Mouse (Mus musculus) right cerebral cortex, adult 18-20 months (tissue): ENCODE data around the gene Rabggta.

Experiments
- DNase-seq: peaks from one replicate; pipeline ENCODE4 v3.0.0; 2022; ENCODE audit warnings: mixed read lengths

The Rabggta gene

GRCm38 (mm10) chr14:55721700-55722437 is at the start of gene Rabggta:
Gene Rabggta (minus strand): TSS chr14:55722263.
- peak; percentile 93 for DNase-seq

GRCm38 (mm10) chr14:55769087-55769703 is 47.1 kb upstream of the Rabggta start:
- no peak for DNase-seq

- no peak for DNase-seq
Observed at GRCm38 (mm10) chr14:55768555-55768954, 46.5 kb upstream of the Rabggta start.

DNA sequence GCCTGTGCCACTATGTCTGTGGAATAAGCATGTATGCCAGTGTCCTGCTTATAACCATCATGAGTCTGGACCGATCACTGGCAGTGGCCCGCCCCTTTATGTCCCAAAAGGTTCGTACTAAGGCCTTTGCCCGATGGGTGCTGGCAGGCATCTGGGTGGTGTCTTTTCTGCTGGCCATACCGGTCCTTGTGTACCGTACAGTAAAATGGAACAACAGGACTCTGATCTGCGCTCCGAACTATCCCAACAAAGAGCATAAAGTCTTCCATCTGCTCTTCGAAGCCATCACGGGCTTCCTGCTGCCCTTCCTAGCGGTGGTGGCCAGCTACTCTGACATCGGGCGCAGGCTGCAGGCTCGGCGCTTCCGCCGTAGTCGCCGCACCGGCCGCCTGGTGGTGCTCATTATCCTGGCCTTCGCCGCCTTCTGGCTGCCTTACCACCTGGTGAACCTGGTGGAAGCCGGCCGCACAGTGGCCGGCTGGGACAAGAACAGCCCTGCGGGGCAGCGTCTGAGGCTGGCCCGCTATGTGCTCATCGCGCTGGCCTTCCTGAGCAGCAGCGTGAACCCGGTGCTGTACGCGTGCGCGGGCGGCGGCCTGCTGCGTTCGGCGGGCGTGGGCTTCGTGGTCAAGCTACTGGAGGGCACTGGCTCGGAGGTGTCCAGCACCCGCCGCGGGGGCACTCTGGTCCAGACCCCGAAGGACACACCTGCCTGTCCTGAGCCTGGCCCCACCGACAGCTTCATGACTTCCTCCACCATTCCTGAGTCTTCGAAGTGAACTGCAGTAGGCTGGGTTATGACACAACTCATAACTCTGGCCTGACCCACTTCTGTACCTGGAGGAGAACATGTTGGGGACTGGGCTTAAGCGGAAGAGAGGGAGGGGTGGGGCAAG is 45.7 kb upstream of the Rabggta start:
- no peak for DNase-seq

GRCm38 (mm10) chr14:55765696-55766095 is 43.6 kb upstream of the Rabggta start, which contains the start of gene Ltb4r1:
Gene Ltb4r1 (plus strand): TSS chr14:55765962.
- no peak for DNase-seq

DNA sequence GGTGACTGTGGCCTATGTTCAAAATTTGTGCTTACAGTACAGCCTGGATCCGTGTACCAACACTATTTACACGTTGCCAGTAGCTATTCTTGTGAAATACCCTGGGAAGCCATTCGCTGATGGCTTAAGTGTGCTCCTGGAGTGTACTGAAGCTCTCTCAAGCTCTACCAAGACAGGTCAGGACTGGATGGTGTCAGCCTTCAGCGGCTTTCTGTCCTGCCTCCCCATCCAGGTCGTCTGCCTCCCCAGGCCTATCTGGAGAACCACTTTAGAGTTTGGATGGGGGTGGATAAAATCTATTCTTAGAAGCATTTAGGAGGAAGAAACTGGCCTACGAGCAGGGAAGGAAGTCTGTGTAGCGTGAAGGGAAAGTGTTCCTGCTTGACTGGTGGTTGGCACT is 41.1 kb upstream of the Rabggta start:
- DNase-seq: no peak

DNA sequence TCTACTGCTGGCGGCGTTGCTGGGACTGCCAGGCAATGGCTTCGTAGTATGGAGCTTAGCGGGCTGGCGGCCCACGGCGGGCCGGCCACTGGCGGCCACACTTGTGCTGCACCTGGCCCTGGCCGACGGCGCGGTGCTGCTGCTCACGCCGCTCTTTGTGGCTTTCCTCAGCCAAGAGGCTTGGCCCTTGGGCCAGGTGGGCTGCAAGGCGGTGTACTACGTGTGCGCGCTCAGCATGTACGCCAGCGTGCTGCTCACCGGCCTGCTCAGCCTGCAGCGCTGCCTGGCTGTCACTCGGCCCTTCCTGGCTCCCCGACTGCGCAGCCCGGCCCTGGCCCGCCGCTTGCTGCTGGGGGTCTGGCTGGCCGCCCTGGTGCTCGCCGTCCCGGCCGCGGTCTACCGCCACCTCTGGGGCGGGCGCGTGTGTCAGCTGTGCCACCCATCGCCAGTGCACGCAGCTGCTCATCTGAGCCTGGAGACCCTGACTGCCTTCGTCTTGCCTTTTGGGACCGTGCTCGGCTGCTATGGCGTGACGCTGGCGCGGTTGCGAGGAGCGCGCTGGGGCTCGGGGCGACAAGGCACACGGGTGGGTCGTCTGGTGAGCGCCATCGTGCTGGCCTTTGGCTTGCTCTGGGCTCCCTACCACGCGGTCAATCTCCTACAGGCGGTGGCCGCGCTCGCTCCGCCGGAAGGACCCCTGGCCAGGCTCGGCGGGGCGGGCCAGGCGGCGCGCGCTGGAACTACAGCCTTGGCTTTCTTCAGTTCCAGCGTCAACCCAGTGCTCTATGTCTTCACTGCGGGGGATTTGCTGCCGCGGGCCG is 40.1 kb upstream of the Rabggta start:
- peak; percentile 23 for DNase-seq

DNA sequence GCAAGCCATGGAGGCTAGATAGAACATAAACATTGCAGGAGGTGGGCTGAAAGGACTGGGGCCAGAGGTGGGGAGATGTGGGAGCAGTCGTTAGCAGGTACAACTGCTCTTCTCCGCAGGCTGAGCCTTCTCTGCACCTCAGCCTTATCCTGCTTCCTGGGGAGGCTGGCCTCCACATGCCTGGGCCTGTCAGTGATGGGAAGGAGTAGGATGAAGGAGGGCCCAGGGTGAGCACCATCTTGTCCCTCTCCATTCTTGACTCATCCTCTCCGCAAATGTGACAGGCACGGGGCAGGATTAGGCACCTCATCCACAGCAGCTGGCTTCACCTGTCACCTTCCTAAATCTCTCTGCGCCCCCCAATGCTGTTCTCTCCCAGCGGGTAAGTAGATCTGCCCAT is 39.1 kb upstream of the Rabggta start, which contains the start of gene Ltb4r2:
TSS of gene Ltb4r2 (plus strand) at position 266 of the 400 bp plus-strand sequence.
- no peak for DNase-seq

DNA sequence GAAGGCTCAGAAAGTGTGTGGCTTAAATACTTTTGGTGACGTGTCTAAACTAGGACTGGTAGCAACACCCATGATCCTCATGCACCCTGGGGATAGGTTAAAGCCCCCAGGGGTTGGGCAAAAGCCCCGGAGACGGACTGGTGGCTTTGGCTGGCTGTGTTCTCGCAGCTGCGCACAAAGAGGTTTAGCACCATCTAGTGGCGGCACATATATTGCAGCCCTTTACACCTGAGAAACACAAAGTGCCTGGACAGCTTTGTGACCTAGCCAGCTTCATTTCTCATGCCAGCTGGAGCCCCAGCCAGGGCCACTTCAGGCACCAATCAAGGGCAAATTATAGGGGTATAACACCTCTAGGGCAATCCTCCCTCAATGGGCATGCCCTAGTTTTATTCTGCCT is 38.1 kb upstream of the Rabggta start:
- peak; percentile 78 for DNase-seq

- peak; percentile 30 for DNase-seq
Observed at GRCm38 (mm10) chr14:55758363-55758784, 36.3 kb upstream of the Rabggta start, which contains the start of gene Cideb. Gene Cideb (minus strand): TSS chr14:55758458.

DNA sequence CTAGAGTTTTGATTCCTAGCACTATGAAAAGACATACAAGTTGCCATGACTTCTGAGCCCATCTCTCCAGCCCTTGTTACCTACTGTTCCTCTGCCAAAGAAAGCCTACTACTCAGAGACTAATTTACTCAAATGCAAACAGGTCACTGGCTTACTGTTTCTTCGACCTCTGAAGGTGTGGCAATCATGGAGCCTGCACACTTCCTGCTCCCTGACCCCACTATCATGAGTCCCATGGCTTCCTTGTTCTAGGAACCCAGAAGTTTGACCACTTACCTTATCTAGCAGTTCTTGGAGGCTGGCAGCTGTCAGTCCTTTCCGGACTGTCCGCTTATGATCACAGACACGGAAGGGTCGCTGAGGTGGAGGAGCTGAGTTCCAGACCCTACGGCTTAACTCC is 35.5 kb upstream of the Rabggta start:
- no peak for DNase-seq

DNA sequence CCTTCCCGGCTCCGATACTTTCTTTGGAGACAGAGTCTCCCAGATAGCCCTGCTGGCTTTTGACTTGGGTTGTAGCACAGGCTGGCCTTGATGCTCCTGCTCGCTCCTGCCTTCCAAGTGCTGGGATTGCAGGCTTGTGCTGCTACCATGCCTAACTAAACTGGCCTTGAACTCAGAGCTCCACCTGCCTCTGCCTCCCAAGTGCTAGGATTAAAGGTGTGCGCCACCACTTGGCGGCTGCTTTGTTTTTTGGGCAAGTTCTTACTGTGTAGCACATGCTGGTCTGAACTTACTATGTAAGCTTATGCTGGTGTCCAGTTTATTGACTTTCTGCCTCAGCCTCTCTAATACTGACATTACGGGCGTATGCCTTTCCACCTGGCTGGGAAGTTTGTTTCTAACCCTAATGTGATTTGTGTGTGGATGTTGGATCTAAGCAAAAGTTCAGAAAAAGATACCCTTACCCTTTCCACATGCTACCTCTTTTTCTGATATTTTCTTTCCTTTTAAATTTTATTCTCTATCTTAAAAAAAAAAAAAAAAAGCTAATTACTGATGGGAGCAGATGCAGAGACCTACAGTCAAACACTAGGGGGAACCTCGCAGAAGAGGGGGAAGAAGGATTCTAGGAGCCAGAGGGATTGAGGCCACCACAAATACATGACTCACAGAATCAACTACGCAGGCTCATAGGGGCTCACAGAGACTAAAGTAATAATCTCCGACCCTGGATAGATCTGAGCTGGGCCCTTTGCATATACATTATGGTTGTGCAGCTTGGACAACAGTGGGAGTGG is 25.2 kb upstream of the Rabggta start:
- no peak for DNase-seq

GRCm38 (mm10) chr14:55745861-55746237 is 23.8 kb upstream of the Rabggta start:
- DNase-seq: no peak

GRCm38 (mm10) chr14:55745180-55745860 is 23.3 kb upstream of the Rabggta start, which contains the start of the genes Dhrs1 and Nop9:
Gene Dhrs1 (minus strand): TSS chr14:55745690.
Gene Nop9 (plus strand): TSS chr14:55745693.
- peak; percentile 90 for DNase-seq

GRCm38 (mm10) chr14:55743711-55744110 is 21.6 kb upstream of the Rabggta start:
- DNase-seq: peak; percentile 81

DNA sequence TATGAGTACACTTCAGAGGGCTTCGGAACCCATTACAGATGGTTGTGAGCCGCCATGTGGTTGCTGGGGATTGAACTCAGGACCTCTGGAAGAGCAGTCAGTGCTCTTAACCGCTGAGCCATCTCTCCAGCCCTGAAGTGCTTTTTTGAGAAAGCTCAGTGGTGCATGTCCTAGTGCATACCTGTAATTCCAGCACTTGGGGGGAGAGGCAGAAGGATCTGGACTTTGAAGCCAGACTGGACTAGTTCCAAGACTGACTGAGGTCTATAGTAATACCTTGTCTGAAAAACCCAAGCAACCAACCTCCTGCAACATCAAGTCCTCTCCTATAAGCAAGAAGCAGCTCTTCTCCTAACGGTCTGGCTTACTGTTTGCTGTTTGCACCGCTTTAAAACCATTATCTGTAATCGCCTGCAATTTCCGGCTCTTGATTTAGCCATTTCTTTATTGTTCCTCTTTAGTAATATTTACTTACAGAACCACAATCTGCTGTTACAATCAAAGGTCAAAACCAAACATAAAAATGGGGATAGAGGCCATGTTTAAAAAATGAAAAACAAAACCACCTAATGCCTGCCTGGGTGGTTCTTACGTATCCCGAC is 15.1 kb upstream of the Rabggta start:
- DNase-seq: no peak

DNA sequence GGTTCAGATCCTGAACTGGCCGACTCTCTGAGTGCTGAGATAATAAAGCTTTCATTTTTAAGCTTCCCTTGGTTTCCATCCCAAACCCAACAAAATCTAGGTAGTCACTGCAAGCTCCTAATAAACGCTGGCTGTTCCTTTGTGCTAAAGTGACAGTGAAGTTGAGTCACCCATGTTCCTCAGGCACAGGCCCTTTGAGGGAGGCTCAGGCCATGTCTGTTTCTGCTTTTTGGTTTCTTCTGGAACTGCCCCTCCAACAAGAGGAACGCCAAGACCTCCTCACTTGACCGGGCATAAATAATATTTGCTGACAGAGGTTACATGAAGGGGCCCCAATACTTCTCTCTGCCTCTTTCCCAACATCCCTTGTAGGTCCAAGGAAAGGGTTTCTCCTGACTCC is 13.7 kb upstream of the Rabggta start:
- no peak for DNase-seq

GRCm38 (mm10) chr14:55735334-55735733 is 13.3 kb upstream of the Rabggta start:
- no peak for DNase-seq

GRCm38 (mm10) chr14:55734869-55735268 is 12.8 kb upstream of the Rabggta start:
- no peak for DNase-seq

DNA sequence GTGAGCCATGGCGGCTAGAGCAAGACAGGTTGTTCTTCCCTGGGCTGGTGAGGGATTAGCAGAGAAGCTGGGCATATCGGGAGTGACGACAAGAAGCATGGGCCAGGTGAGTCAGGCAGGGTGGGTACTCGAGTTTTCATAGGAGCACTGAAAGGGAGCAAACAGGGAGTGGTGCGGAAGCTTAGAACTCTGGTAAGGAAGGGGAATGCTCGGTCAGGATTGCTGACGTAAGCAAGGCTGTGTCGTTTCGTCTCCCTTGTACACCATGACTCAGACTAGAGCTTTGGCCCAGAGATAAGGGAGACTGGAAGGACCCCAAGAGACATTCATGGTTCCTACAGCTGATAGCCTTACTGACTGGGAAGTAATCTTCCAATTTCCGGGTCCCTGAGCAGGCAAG is 11.8 kb upstream of the Rabggta start:
- no peak for DNase-seq
